Mouse (Mus musculus): ENCODE results near the gene Olfr368.

- TF ChIP-seq EP300 (IDR thresholded peaks at IDR 0.05; ENCODE audit: low read depth) (no peak), CTCF (IDR thresholded peaks at IDR 0.05; ENCODE audit: low read depth) (no peak)
These were observed 44.3 kb downstream of the Olfr368 start for GRCm38 (mm10) chr2:37370651-37371050.
